Mouse (Mus musculus) kidney, adult 2 months (tissue): Measurements from ENCODE around the gene Polr2e.

ENCODE experiments used
- CTCF ChIP-seq: fragments of 200-500 bp; conservative IDR thresholded peaks from 2 replicates; pipeline ENCODE4 v1.5.1; 2011; ENCODE audit warnings: low read depth, mild to moderate bottlenecking, control low read depth, low read length, moderate library complexity, mixed read lengths; ENCODE audit not compliant: insufficient read depth, insufficient read length
- POLR2A ChIP-seq: fragments of 200-500 bp; IDR thresholded peaks from one replicate; pipeline ENCODE4 v1.6.1; 2011; ENCODE audit warnings: low read depth, low read length, control low read depth

DNA sequence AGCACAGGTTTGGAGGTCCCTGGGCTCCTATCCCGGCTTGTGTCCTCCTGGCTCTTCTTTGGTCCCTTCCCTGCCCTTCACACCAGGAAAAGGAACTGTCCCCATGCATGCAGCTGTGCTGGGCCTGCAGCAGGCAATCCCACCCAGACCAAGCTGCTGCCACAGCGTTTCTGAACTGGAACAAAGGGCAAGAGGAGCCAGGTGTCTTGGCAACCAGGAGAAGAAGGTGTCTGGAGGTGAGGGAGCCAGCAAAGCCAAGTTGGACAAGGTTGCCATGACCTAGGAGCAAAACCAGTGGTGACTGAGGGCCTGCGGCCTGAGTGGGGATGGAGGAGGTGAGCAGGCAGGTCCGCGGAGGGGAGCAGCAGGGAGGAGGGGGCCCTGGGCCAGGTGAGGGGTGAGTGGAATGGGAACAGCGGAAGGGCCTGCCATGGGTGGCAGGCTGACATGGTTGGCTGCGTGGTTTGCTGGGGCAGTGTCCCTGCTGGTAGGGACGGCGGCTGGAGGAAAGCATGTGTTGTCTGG lies 7.5 kb upstream of the Polr2e start, which contains the start of gene Gpx4:
- no peak for TF ChIP-seq POLR2A
- no peak for TF ChIP-seq CTCF
